23 mouse cellular contexts compared by ENCODE assay signal in genomic region chr16:4613736-4614135, GRCm38 (mm10). TPM values are rescaled to one million over a fixed set of nuclear protein-coding genes. Genes with fewer than 3 reads are reported as not detected.
A peak's percentile ranks its signal among the peaks of the same experiment; 100 is the strongest.
DNase-seq lines count a peak whose midpoint lies in the region; ATAC-seq and TF ChIP-seq lines count a peak whose summit lies in the region.
"Had no signal": no experiment of that assay in that cellular context is flagged by ENCODE, and none has a peak within 500 bp of the region (broad histone marks: within the 10 kb centered on the region; RNA-seq: fewer than 3 reads in every experiment).

No protein-coding gene starts in this region.

- TF ChIP-seq POLR2A in kidney, adult 2 months (IDR thresholded peaks at IDR 0.05; ENCODE audit: low read depth, low read length) = no peak

- H3K9me3 ChIP-seq in heart, embryonic 12.5 days (replicated peaks) = no peaks in the 10 kb centered on the region
- H3K9me3 ChIP-seq in midbrain, embryonic 10.5 days (replicated peaks) = no peaks in the 10 kb centered on the region
- no peaks in the 10 kb centered on the region for H3K9me3 ChIP-seq in midbrain, postnatal 0 days (ENCODE audit: low read length)
- no peaks in the 10 kb centered on the region for H3K9me3 ChIP-seq in neural tube, embryonic 15.5 days (replicated peaks)
- H3K9me3 ChIP-seq: embryonic facial prominence, embryonic 12.5 days; forebrain, embryonic 13.5 days had no signal

- no peak for DNase-seq in heart, adult 18-20 months
- DNase-seq in kidney, adult 2 months = no peak
- no peak for DNase-seq in kidney, adult 9 months
- no peak for DNase-seq in midbrain, embryonic 10.5 days (ENCODE audit: low spot score)
- no peak for DNase-seq in midbrain, postnatal 0 days (ENCODE audit: low spot score)
- DNase-seq: adrenal gland, postnatal 14 days; cerebellum, adult 11-12 months; cerebellum, adult 9-10 months; cerebellum, postnatal 25 days; forebrain, postnatal 0 days; gastrocnemius, postnatal 25 days; heart, postnatal 4 days had no signal

- H3K36me3 ChIP-seq in heart, embryonic 12.5 days = peaks cover 91% of the 10 kb centered on the region
- peaks cover 3% of the 10 kb centered on the region; the same call in 1 of the 2 replicates for H3K36me3 ChIP-seq in kidney, adult 2 months (ENCODE audit: control insufficient read depth, insufficient read depth, low read length)
- peaks cover 99% of the 10 kb centered on the region for H3K36me3 ChIP-seq in midbrain, embryonic 10.5 days
- peaks cover 56% of the 10 kb centered on the region for H3K36me3 ChIP-seq in midbrain, postnatal 0 days (ENCODE audit: insufficient read depth, low read length)
- H3K36me3 ChIP-seq in neural tube, embryonic 15.5 days = peaks cover 77% of the 10 kb centered on the region

- H3K4me2 ChIP-seq in heart, embryonic 12.5 days = no peak overlapping the region
- no peak overlapping the region for H3K4me2 ChIP-seq in midbrain, postnatal 0 days (ENCODE audit: low read depth, low read length, poor library complexity, severe bottlenecking)
- H3K4me2 ChIP-seq in neural tube, embryonic 15.5 days = no peak overlapping the region
- H3K4me2 ChIP-seq: embryonic facial prominence, embryonic 12.5 days; forebrain, embryonic 13.5 days; heart, embryonic 11.5 days had no signal

- H3K4me3 ChIP-seq in heart, embryonic 12.5 days = no peak overlapping the region
- no peak overlapping the region for H3K4me3 ChIP-seq in kidney, adult 2 months (ENCODE audit: insufficient read depth, low read depth, low read length)
- no peak overlapping the region for H3K4me3 ChIP-seq in midbrain, embryonic 10.5 days
- no peak overlapping the region for H3K4me3 ChIP-seq in midbrain, postnatal 0 days (ENCODE audit: low read depth, low read length)
- no peak overlapping the region for H3K4me3 ChIP-seq in neural tube, embryonic 15.5 days (replicated peaks)
- H3K4me3 ChIP-seq: embryonic facial prominence, embryonic 12.5 days; forebrain, embryonic 13.5 days had no signal

- no peak for TF ChIP-seq CTCF in kidney, adult 2 months (conservative IDR thresholded peaks at IDR 0.05; ENCODE audit: insufficient read depth, insufficient read length, low read depth, low read length)
- no peak for TF ChIP-seq CTCF in midbrain, postnatal 0 days (IDR thresholded peaks at IDR 0.05)

- 88% methylated on average over 9 of the region's 9 CpGs for WGBS in heart, embryonic 12.5 days
- 54% methylated on average over 9 of the region's 9 CpGs for WGBS in kidney, adult 2 months
- 93% methylated on average over 9 of the region's 9 CpGs for WGBS in midbrain, embryonic 10.5 days
- 99% methylated on average over 9 of the region's 9 CpGs for WGBS in midbrain, postnatal 0 days
- WGBS in neural tube, embryonic 15.5 days = 91% methylated on average over 9 of the region's 9 CpGs

- H3K27me3 ChIP-seq in heart, embryonic 12.5 days (replicated peaks) = no peaks in the 10 kb centered on the region
- H3K27me3 ChIP-seq in kidney, adult 2 months (replicated peaks; ENCODE audit: control insufficient read depth, insufficient read depth, low read length) = no peaks in the 10 kb centered on the region
- no peaks in the 10 kb centered on the region for H3K27me3 ChIP-seq in midbrain, embryonic 10.5 days (ENCODE audit: low read depth, poor library complexity, severe bottlenecking)
- no peaks in the 10 kb centered on the region for H3K27me3 ChIP-seq in midbrain, postnatal 0 days (ENCODE audit: insufficient read depth, low read length)
- H3K27me3 ChIP-seq in neural tube, embryonic 15.5 days (replicated peaks) = no peaks in the 10 kb centered on the region
- H3K27me3 ChIP-seq: CH12.LX; embryonic facial prominence, embryonic 12.5 days; forebrain, embryonic 13.5 days; Patski had no signal

- 0 out of 2 replicates have a peak, but pooled peaks have one; percentile 26 for ATAC-seq in heart, embryonic 12.5 days (ENCODE audit: insufficient number of reproducible peaks, low FRiP score)
- no peak for ATAC-seq in midbrain, postnatal 0 days (ENCODE audit: low FRiP score)
- 0 out of 2 replicates have a peak, but pooled peaks have one; percentile 5 for ATAC-seq in neutrophil, adult 5-6 weeks (ENCODE audit: extremely low read depth, insufficient number of reproducible peaks, low FRiP score, poor library complexity, severe bottlenecking)
- no peak for ATAC-seq in neural tube, embryonic 15.5 days (ENCODE audit: low FRiP score)
- ATAC-seq: activated CD4-positive, CD25-positive, alpha-beta regulatory T cell, adult 4 months; forebrain, embryonic 13.5 days; forebrain, postnatal 0 days; hindbrain, embryonic 16.5 days; inflammation-experienced regulatory T-cells, adult 6 months; Patski had no signal

- 0 out of 2 replicates have a peak, but pooled peaks cover 4% of the 10 kb centered on the region for H3K4me1 ChIP-seq in heart, embryonic 12.5 days (replicated peaks)
- peaks cover 37% of the 10 kb centered on the region for H3K4me1 ChIP-seq in kidney, adult 2 months (ENCODE audit: control insufficient read depth, insufficient read depth, low read length)
- no peaks in the 10 kb centered on the region for H3K4me1 ChIP-seq in midbrain, embryonic 10.5 days
- H3K4me1 ChIP-seq in midbrain, postnatal 0 days (ENCODE audit: insufficient read depth, low read length) = no peaks in the 10 kb centered on the region
- 0 out of 2 replicates have a peak, but pooled peaks cover under 1% of the 10 kb centered on the region for H3K4me1 ChIP-seq in neural tube, embryonic 15.5 days
- H3K4me1 ChIP-seq: embryonic facial prominence, embryonic 12.5 days; forebrain, embryonic 13.5 days had no signal

- no peak overlapping the region for H3K27ac ChIP-seq in heart, embryonic 12.5 days (ENCODE audit: poor library complexity, severe bottlenecking)
- peak overlapping the region; percentile 71 for H3K27ac ChIP-seq in kidney, adult 2 months (ENCODE audit: insufficient read depth, low read depth, low read length)
- H3K27ac ChIP-seq in midbrain, embryonic 10.5 days (replicated peaks) = 0 out of 2 replicates have a peak overlapping the region, but pooled peaks have one; percentile 7
- H3K27ac ChIP-seq in midbrain, postnatal 0 days (ENCODE audit: low read depth, low read length) = no peak overlapping the region
- no peak overlapping the region for H3K27ac ChIP-seq in neural tube, embryonic 15.5 days (replicated peaks)
- H3K27ac ChIP-seq: embryonic facial prominence, embryonic 12.5 days; forebrain, embryonic 13.5 days had no signal

- H3K9ac ChIP-seq in heart, embryonic 12.5 days = no peak overlapping the region
- no peak overlapping the region for H3K9ac ChIP-seq in midbrain, postnatal 0 days (replicated peaks; ENCODE audit: low read length, poor library complexity, severe bottlenecking)
- H3K9ac ChIP-seq in neural tube, embryonic 15.5 days (replicated peaks) = no peak overlapping the region
- H3K9ac ChIP-seq: embryonic facial prominence, embryonic 12.5 days; forebrain, embryonic 13.5 days; forebrain, postnatal 0 days had no signal

RNA-seq across cellular contexts. Expression of gene Pam16, which starts 11.1 kb away (rescaled TPM):
- 127 and 128 TPM in 2 replicates for polyA plus RNA-seq in heart, embryonic 12.5 days (2016; fragmentation: Nextera tagmentation; extraction: Ambion mirVana)
- 100 to 1,000 TPM; 154 TPM for total RNA-seq in heart, adult 18-20 months (2021)
- polyA plus RNA-seq in kidney, adult 2 months (2012; rRNA removed) = 27.3 and 41.8 TPM in 2 replicates
- polyA plus RNA-seq in midbrain, embryonic 10.5 days (2016; fragmentation: Nextera tagmentation; extraction: Ambion mirVana) = 91.0 and 94.8 TPM in 2 replicates
- total RNA-seq in midbrain, postnatal 0 days (2014; rRNA removed) = 31.7 and 40.2 TPM in 2 replicates
- 134 TPM in 2 replicates for polyA plus RNA-seq in midbrain, postnatal 0 days (2015; fragmentation: Nextera tagmentation; extraction: Ambion mirVana)
- 14.2 and 15.4 TPM in 2 replicates for total RNA-seq in neutrophil, adult 5-6 weeks (2017)
- 150 and 179 TPM in 2 replicates for polyA plus RNA-seq in neural tube, embryonic 15.5 days (2015; fragmentation: Nextera tagmentation; extraction: Ambion mirVana)

RNA-seq across cellular contexts. Expression of gene Glis2, which starts 19.2 kb away (rescaled TPM):
- polyA plus RNA-seq in heart, embryonic 12.5 days (2016; fragmentation: Nextera tagmentation; extraction: Ambion mirVana) = 24.9 and 25.5 TPM in 2 replicates
- 1 to 10 TPM; 6.2 to 8.5 TPM for total RNA-seq in heart, adult 18-20 months (2021)
- 210 and 226 TPM in 2 replicates for polyA plus RNA-seq in kidney, adult 2 months (2012; rRNA removed)
- 23.0 and 23.6 TPM in 2 replicates for polyA plus RNA-seq in midbrain, embryonic 10.5 days (2016; fragmentation: Nextera tagmentation; extraction: Ambion mirVana)
- 20.0 and 20.6 TPM in 2 replicates for total RNA-seq in midbrain, postnatal 0 days (2014; rRNA removed)
- 10.8 and 12.0 TPM in 2 replicates for polyA plus RNA-seq in midbrain, postnatal 0 days (2015; fragmentation: Nextera tagmentation; extraction: Ambion mirVana)
- total RNA-seq in neutrophil, adult 5-6 weeks (2017) = not detected in 2 replicates
- 17.2 and 18.7 TPM in 2 replicates for polyA plus RNA-seq in neural tube, embryonic 15.5 days (2015; fragmentation: Nextera tagmentation; extraction: Ambion mirVana)

RNA-seq across cellular contexts. Expression of gene Vasn, which starts 26.0 kb away (rescaled TPM):
- 14.8 and 16.4 TPM in 2 replicates for polyA plus RNA-seq in heart, embryonic 12.5 days (2016; fragmentation: Nextera tagmentation; extraction: Ambion mirVana)
- 1 to 10 TPM; 7.7 to 9.7 TPM for total RNA-seq in heart, adult 18-20 months (2021)
- polyA plus RNA-seq in kidney, adult 2 months (2012; rRNA removed) = 34.6 and 42.3 TPM in 2 replicates
- 9.0 and 10.6 TPM in 2 replicates for polyA plus RNA-seq in midbrain, embryonic 10.5 days (2016; fragmentation: Nextera tagmentation; extraction: Ambion mirVana)
- total RNA-seq in midbrain, postnatal 0 days (2014; rRNA removed) = 12.0 and 14.2 TPM in 2 replicates
- polyA plus RNA-seq in midbrain, postnatal 0 days (2015; fragmentation: Nextera tagmentation; extraction: Ambion mirVana) = 4.7 TPM in 2 replicates
- 0.12 and 1.4 TPM in 2 replicates for total RNA-seq in neutrophil, adult 5-6 weeks (2017)
- polyA plus RNA-seq in neural tube, embryonic 15.5 days (2015; fragmentation: Nextera tagmentation; extraction: Ambion mirVana) = 7.1 and 8.8 TPM in 2 replicates

RNA-seq across cellular contexts. Expression of gene Dnaja3, which starts 26.1 kb away (rescaled TPM):
- 77.6 and 77.7 TPM in 2 replicates for polyA plus RNA-seq in heart, embryonic 12.5 days (2016; fragmentation: Nextera tagmentation; extraction: Ambion mirVana)
- 100 to 1,000 TPM; 152 to 155 TPM for total RNA-seq in heart, adult 18-20 months (2021)
- polyA plus RNA-seq in kidney, adult 2 months (2012; rRNA removed) = 57.8 and 72.9 TPM in 2 replicates
- 59.9 and 66.1 TPM in 2 replicates for polyA plus RNA-seq in midbrain, embryonic 10.5 days (2016; fragmentation: Nextera tagmentation; extraction: Ambion mirVana)
- total RNA-seq in midbrain, postnatal 0 days (2014; rRNA removed) = 62.1 and 65.5 TPM in 2 replicates
- polyA plus RNA-seq in midbrain, postnatal 0 days (2015; fragmentation: Nextera tagmentation; extraction: Ambion mirVana) = 54.1 and 57.0 TPM in 2 replicates
- 24.2 and 33.9 TPM in 2 replicates for total RNA-seq in neutrophil, adult 5-6 weeks (2017)
- 68.6 and 71.0 TPM in 2 replicates for polyA plus RNA-seq in neural tube, embryonic 15.5 days (2015; fragmentation: Nextera tagmentation; extraction: Ambion mirVana)

RNA-seq across cellular contexts. Expression of gene Tfap4, which starts 54.1 kb away (rescaled TPM):
- 8.1 and 8.4 TPM in 2 replicates for polyA plus RNA-seq in heart, embryonic 12.5 days (2016; fragmentation: Nextera tagmentation; extraction: Ambion mirVana)
- total RNA-seq in heart, adult 18-20 months (2021) = 1 to 10 TPM; 2.1 to 2.6 TPM
- 4.5 and 5.1 TPM in 2 replicates for polyA plus RNA-seq in kidney, adult 2 months (2012; rRNA removed)
- 28.0 and 32.6 TPM in 2 replicates for polyA plus RNA-seq in midbrain, embryonic 10.5 days (2016; fragmentation: Nextera tagmentation; extraction: Ambion mirVana)
- 6.7 and 6.8 TPM in 2 replicates for total RNA-seq in midbrain, postnatal 0 days (2014; rRNA removed)
- polyA plus RNA-seq in midbrain, postnatal 0 days (2015; fragmentation: Nextera tagmentation; extraction: Ambion mirVana) = 5.2 and 5.9 TPM in 2 replicates
- total RNA-seq in neutrophil, adult 5-6 weeks (2017) = 8.0 and 8.5 TPM in 2 replicates
- polyA plus RNA-seq in neural tube, embryonic 15.5 days (2015; fragmentation: Nextera tagmentation; extraction: Ambion mirVana) = 8.6 and 12.3 TPM in 2 replicates

Comparison
In these comparisons a context has a peak if more than half of its experiments do, and no peak if none do; other contexts are left out.
1. H3K27ac ChIP-seq: peak in kidney, adult 2 months (single experiment) and midbrain, embryonic 10.5 days (single experiment); none in heart, embryonic 12.5 days (single experiment), midbrain, postnatal 0 days (single experiment) and neural tube, embryonic 15.5 days (single experiment).
2. ATAC-seq: peak in heart, embryonic 12.5 days (single experiment) and neutrophil, adult 5-6 weeks (single experiment); none in midbrain, postnatal 0 days (single experiment) and neural tube, embryonic 15.5 days (single experiment).